Mouse (Mus musculus): Measurements from ENCODE around the gene Mag.
"Not testable (repeated sequence)": the region's sequence is repeated elsewhere in the genome, so short reads cannot be mapped to it uniquely, and the experiment has no call there.

Gene Mag

GRCm38 (mm10) chr7:30914732-30915131 lies at the start of gene Mag:
Gene Mag, minus strand, starts transcription at chr7:30914873.
- in situ Hi-C loops (cut with MboI; ENCODE audit: low pct_unique_long_range_greater_than_20kb in 1 of 2, low sequenced_read_pairs in 2 of 2, unreplicated experiment in 1 of 2), result no loop called here

GRCm38 (mm10) chr7:30964366-30964765 lies 49.7 kb upstream of the Mag start:
- in situ Hi-C loops (cut with MboI; ENCODE audit: low pct_unique_long_range_greater_than_20kb in 1 of 2, low sequenced_read_pairs in 2 of 2, unreplicated experiment in 1 of 2), result no loop called here

- in situ Hi-C loops (cut with MboI; ENCODE audit: low pct_unique_long_range_greater_than_20kb in 1 of 2, low sequenced_read_pairs in 2 of 2, unreplicated experiment in 1 of 2), result no loop called here
Observed at GRCm38 (mm10) chr7:30962862-30963261, 48.2 kb upstream of the Mag start.

- in situ Hi-C loops (cut with MboI; ENCODE audit: low pct_unique_long_range_greater_than_20kb in 1 of 2, low sequenced_read_pairs in 2 of 2, unreplicated experiment in 1 of 2), result no loop called here
Observed at GRCm38 (mm10) chr7:30959786-30960349, 45.2 kb upstream of the Mag start.

- in situ Hi-C loops (cut with MboI; ENCODE audit: low pct_unique_long_range_greater_than_20kb in 1 of 2, low sequenced_read_pairs in 2 of 2, unreplicated experiment in 1 of 2), result no loop called here
Observed at GRCm38 (mm10) chr7:30958866-30959487, 44.3 kb upstream of the Mag start.

GRCm38 (mm10) chr7:30958109-30958865 lies 43.6 kb upstream of the Mag start:
- in situ Hi-C loops (cut with MboI; ENCODE audit: low pct_unique_long_range_greater_than_20kb in 1 of 2, low sequenced_read_pairs in 2 of 2, unreplicated experiment in 1 of 2), result no loop called here

- in situ Hi-C loops (cut with MboI; ENCODE audit: low pct_unique_long_range_greater_than_20kb in 1 of 2, low sequenced_read_pairs in 2 of 2, unreplicated experiment in 1 of 2), result no loop called here
Observed at GRCm38 (mm10) chr7:30957367-30957783, 42.7 kb upstream of the Mag start.

GRCm38 (mm10) chr7:30956756-30957366 lies 42.2 kb upstream of the Mag start, which contains the start of gene Usf2:
Gene Usf2, minus strand, starts transcription at chr7:30956803.
- in situ Hi-C loops (cut with MboI; ENCODE audit: low pct_unique_long_range_greater_than_20kb in 1 of 2, low sequenced_read_pairs in 2 of 2, unreplicated experiment in 1 of 2), result no loop called here

- in situ Hi-C loops (cut with MboI; ENCODE audit: low pct_unique_long_range_greater_than_20kb in 1 of 2, low sequenced_read_pairs in 2 of 2, unreplicated experiment in 1 of 2), result no loop called here
Observed at GRCm38 (mm10) chr7:30956357-30956751, 41.7 kb upstream of the Mag start.

- in situ Hi-C loops (cut with MboI; ENCODE audit: low pct_unique_long_range_greater_than_20kb in 1 of 2, low sequenced_read_pairs in 2 of 2, unreplicated experiment in 1 of 2), result no loop called here
Observed at GRCm38 (mm10) chr7:30955584-30956356, 41.1 kb upstream of the Mag start.

- in situ Hi-C loops (cut with MboI; ENCODE audit: low pct_unique_long_range_greater_than_20kb in 1 of 2, low sequenced_read_pairs in 2 of 2, unreplicated experiment in 1 of 2), result no loop called here
Observed at GRCm38 (mm10) chr7:30954971-30955520, 40.4 kb upstream of the Mag start.

GRCm38 (mm10) chr7:30954036-30954435 lies 39.4 kb upstream of the Mag start:
- in situ Hi-C loops (cut with MboI; ENCODE audit: low pct_unique_long_range_greater_than_20kb in 1 of 2, low sequenced_read_pairs in 2 of 2, unreplicated experiment in 1 of 2), result no loop called here

- in situ Hi-C loops (cut with MboI; ENCODE audit: low pct_unique_long_range_greater_than_20kb in 1 of 2, low sequenced_read_pairs in 2 of 2, unreplicated experiment in 1 of 2), result no loop called here
Observed at GRCm38 (mm10) chr7:30953459-30953858, 38.8 kb upstream of the Mag start.

GRCm38 (mm10) chr7:30952441-30953265 lies 38.0 kb upstream of the Mag start:
- in situ Hi-C loops (cut with MboI; ENCODE audit: low pct_unique_long_range_greater_than_20kb in 1 of 2, low sequenced_read_pairs in 2 of 2, unreplicated experiment in 1 of 2), result no loop called here

- in situ Hi-C loops (cut with MboI; ENCODE audit: low pct_unique_long_range_greater_than_20kb in 1 of 2, low sequenced_read_pairs in 2 of 2, unreplicated experiment in 1 of 2), result not testable (repeated sequence)
Observed at GRCm38 (mm10) chr7:30949902-30950301, 35.2 kb upstream of the Mag start.

- in situ Hi-C loops (cut with MboI; ENCODE audit: low pct_unique_long_range_greater_than_20kb in 1 of 2, low sequenced_read_pairs in 2 of 2, unreplicated experiment in 1 of 2), result no loop called here
Observed at GRCm38 (mm10) chr7:30945876-30946275, 31.2 kb upstream of the Mag start.

GRCm38 (mm10) chr7:30945466-30945865 lies 30.8 kb upstream of the Mag start:
- in situ Hi-C loops (cut with MboI; ENCODE audit: low pct_unique_long_range_greater_than_20kb in 1 of 2, low sequenced_read_pairs in 2 of 2, unreplicated experiment in 1 of 2), result not testable (repeated sequence)

- in situ Hi-C loops (cut with MboI; ENCODE audit: low pct_unique_long_range_greater_than_20kb in 1 of 2, low sequenced_read_pairs in 2 of 2, unreplicated experiment in 1 of 2), result not testable (repeated sequence)
Observed at GRCm38 (mm10) chr7:30944706-30945105, 30.0 kb upstream of the Mag start.
